In genomic region chr5:136918655-136919472, GRCm38 (mm10) we compare ENCODE assay signal across 1 mouse cellular context.
TF ChIP-seq lines count a peak whose summit lies in the region.

No protein-coding gene starts in this region.

TF ChIP-seq in CH12.LX, 34 proteins besides CTCF, POLR2A, EP300 and RAD21 (continued from another document):
- TF ChIP-seq NRF1 (IDR thresholded peaks at IDR 0.05; ENCODE audit: low read depth, low read length) (no peak), UBTF (IDR thresholded peaks at IDR 0.05; ENCODE audit: low read depth, low read length) (no peak), USF1 (IDR thresholded peaks at IDR 0.05; ENCODE audit: low read depth, low read length) (no peak), NELFE (IDR thresholded peaks at IDR 0.05; ENCODE audit: low read depth, low read length) (no peak), ZMIZ1 (IDR thresholded peaks at IDR 0.05; ENCODE audit: low read depth, low read length) (no peak), POLR2AphosphoS2 (IDR thresholded peaks at IDR 0.05; ENCODE audit: low read depth, low read length) (no peak), E2F4 (IDR thresholded peaks at IDR 0.05; ENCODE audit: insufficient replicate concordance, low read depth, low read length) (no peak), MXI1 (IDR thresholded peaks at IDR 0.05; ENCODE audit: low read depth, low read length) (peak; percentile 62), JUND (conservative IDR thresholded peaks at IDR 0.05; ENCODE audit: low read depth, low read length) (no peak), MAX (IDR thresholded peaks at IDR 0.05; ENCODE audit: low read length) (peak; percentile 60; the same call in 1 of the 2 replicates), HCFC1 (IDR thresholded peaks at IDR 0.05; ENCODE audit: low read depth, low read length) (peak; percentile 95), USF2 (conservative IDR thresholded peaks at IDR 0.05; ENCODE audit: low read depth, low read length) (no peak), MYC (IDR thresholded peaks at IDR 0.05; ENCODE audit: low read depth, low read length) (0 out of 2 replicates have a peak, but pooled peaks have one; percentile 39), MAZ (IDR thresholded peaks at IDR 0.05; ENCODE audit: low read depth, low read length) (no peak), SIN3A (IDR thresholded peaks at IDR 0.05; ENCODE audit: low read length) (no peak; the same call in 1 of the 2 replicates), PAX5 (IDR thresholded peaks at IDR 0.05; ENCODE audit: low read length) (no peak), ZC3H11A (IDR thresholded peaks at IDR 0.05; ENCODE audit: low read depth, low read length) (no peak), ELF1 (IDR thresholded peaks at IDR 0.05; ENCODE audit: low read depth, low read length) (peak; percentile 80), BHLHE40 (IDR thresholded peaks at IDR 0.05; ENCODE audit: low read depth, low read length) (no peak), KAT2A (IDR thresholded peaks at IDR 0.05; ENCODE audit: insufficient replicate concordance, low read length) (peak; percentile 88; the same call in 1 of the 2 replicates), ETS1 (conservative IDR thresholded peaks at IDR 0.05; ENCODE audit: low read depth, low read length) (no peak), CHD1 (IDR thresholded peaks at IDR 0.05; ENCODE audit: low read depth, low read length) (no peak), TCF12 (IDR thresholded peaks at IDR 0.05; ENCODE audit: low read depth, low read length) (peak; percentile 52; the same call in 1 of the 2 replicates), SMC3 (IDR thresholded peaks at IDR 0.05; ENCODE audit: low read depth, low read length) (no peak)
